Mouse (Mus musculus): Measurements from ENCODE around the gene Thap11. TPM values are rescaled to one million over a fixed set of nuclear protein-coding genes. Genes with fewer than 3 reads are reported as not detected.

The Thap11 gene
- total RNA-seq, 2 experiments from 2014 or later: 20.4 to 36.8 TPM

DNA sequence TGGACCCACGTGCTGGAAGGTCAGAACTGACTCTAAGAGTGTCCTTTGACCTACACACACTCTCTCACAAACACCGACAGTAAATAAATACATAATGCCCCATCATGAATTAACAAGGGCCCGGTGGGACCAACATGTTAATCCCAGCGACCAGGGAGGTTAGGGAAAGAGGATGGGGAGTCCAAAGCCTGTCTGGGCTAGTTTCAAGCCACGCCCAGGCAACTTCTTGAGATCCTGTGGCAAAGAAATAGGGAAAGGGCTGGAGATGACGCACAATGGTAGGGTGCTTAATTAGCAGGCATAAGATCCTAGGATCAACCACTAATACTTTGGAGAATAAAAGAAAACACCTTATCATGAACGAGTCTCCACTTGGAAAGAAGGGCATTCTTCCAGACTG, 4.3 kb upstream of the Thap11 start:
- ATAC-seq (replicated peaks; ENCODE audit: poor library complexity, severe bottlenecking): no peak

DNA sequence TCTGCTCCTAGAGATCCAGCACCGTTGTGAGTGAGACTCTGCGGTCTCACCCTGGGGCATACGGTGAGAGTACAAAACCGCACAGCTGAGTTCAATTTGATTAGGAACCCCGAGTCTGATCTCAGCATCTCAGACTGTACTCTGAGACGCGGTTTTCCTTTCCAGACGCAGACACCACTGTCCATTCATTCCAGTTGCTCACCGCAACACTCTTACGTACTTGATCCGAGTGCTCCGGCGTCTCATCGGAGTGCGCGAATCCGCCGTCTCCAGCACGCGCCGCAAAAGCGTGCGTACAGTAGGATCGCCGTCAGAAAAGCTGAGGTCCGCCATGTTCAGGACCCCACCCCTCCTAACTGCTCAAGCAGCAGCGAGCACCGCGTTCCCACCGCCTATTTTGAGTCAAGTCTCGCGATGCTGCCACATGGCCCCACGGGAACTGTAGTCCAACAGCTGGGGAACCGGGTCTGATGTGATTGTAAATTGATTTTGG, 3.2 kb upstream of the Thap11 start:
- peak; percentile 83 for ATAC-seq (replicated peaks; ENCODE audit: poor library complexity, severe bottlenecking)

DNA sequence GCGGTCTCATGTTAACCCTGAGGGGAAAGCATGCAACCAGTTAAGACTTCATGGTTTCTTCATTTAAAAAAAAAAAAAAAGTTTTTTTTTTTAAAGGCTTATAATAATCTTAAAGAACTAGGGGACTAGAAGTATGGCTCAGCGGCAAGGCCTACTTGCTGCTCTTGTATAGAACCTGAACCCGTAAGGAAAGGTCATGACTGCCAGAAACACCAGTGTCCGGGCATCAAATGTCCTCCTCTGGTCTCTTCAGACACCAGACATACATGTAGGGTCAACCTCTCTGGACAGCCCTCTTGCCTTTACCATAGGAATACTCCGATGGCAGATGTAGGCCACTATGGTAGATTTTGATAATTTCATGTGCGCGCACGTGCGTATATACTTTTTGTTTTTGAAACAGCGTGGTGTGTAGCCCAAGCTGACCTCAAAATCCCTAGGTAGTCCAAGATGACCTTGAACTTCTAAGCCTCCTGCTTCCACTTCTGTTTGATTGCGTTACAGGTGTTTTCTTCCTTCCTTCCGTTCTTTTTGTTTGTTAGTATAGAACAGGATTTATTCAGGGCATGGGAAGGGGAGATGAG, 2.7 kb upstream of the Thap11 start:
- no peak for ATAC-seq (replicated peaks; ENCODE audit: poor library complexity, severe bottlenecking)

DNA sequence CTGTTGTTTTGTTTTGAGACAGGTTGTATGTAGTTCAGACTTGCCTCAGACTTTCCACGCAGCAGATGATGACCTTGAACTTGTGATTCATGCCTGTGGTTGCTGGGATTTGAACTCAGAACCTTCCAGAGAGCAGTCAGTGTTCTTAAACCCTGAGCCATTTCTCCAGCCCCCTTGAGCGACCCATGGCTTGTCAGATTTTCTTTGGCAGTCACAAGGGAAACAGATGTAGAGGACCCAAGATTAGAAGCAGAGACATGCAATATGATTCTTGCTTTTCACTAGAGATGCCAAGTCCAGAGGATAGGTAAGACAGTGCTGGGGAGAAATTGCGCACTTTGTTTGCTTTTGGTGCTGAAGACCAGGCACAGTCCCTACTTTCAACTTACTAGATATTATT, 1.8 kb upstream of the Thap11 start, which contains the start of gene Cenpt:
Gene Cenpt, minus strand, starts transcription at position 101 of the 400 bp plus-strand sequence.
- no peak for ATAC-seq (replicated peaks; ENCODE audit: poor library complexity, severe bottlenecking)

DNA sequence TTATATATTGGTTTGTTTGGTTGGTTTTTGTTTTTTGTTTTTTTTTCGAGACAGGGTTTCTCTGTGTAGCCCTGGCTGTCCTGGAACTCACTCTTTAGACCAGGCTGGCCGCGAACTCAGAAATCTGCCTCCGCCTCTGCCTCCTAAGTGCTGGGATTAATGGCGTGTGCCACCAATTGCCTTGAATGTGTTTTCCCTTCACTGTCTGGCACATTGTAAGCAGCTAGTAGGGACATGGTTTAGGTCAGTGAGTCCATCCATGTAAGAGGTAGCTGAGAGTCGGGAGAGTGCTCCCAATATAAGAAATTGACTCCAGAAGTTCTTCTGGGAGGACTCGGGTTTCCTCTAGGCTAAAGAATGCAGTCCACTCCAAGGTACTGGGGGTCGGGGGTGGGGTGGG, 629 bp upstream of the Thap11 start:
- no peak for ATAC-seq (replicated peaks; ENCODE audit: poor library complexity, severe bottlenecking)

DNA sequence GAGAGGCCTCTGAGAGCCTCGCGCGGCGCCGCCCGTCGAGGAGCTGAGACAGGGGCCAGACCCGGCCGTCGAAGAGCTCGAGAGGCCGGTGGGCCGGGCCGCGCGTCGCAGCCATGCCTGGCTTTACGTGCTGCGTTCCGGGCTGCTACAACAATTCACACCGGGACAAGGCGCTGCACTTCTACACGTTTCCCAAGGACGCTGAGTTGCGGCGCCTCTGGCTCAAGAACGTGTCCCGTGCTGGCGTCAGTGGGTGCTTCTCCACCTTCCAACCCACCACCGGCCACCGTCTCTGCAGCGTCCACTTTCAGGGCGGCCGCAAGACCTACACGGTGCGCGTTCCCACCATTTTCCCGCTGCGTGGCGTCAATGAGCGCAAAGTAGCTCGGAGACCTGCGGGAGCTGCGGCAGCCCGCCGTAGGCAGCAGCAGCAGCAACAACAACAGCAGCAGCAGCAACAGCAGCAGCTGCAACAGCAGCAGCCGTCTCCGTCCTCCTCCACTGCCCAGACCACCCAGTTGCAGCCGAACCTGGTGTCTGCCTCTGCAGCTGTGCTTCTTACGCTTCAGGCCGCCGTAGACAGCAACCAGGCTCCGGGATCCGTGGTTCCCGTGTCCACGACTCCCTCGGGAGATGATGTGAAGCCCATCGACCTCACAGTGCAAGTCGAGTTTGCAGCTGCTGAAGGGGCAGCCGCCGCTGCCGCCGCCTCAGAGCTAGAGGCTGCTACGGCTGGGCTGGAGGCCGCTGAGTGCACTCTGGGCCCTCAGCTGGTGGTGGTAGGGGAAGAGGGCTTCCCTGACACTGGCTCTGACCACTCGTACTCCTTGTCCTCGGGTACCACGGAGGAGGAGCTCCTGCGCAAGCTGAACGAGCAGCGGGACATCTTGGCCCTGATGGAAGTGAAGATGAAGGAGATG, 576 bp downstream of the Thap11 start:
- ATAC-seq (replicated peaks; ENCODE audit: poor library complexity, severe bottlenecking): no peak

DNA sequence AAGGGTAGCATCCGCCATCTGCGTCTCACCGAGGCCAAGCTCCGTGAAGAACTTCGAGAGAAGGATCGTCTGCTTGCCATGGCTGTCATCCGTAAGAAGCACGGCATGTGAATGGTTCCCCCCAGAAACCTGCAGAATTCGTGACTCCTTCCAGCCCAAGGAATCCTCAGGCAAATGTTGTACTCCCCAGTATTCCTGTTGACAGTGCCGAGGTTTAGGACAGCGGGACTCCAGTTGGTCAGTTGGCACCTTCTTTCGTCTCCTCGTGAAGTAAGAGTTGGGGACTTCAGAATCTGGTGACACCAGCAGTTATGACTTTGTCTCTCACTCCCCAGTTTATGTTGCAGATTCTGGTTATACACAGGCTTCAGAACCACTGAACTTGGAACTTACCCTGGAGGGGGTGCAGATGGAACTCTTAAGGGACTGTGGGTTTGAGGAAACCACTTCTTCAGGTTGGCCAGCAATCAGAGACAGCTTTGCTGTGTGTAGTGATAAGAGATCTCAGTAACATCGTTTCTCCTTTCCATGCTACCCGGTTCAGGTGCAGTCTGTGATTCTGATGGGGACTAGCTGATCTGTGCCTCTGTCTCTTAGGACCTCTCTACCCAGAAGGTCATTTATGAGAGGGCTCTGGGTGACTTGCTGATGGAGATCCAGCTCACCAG, 1.4 kb downstream of the Thap11 start:
- ATAC-seq (replicated peaks; ENCODE audit: poor library complexity, severe bottlenecking): no peak

DNA sequence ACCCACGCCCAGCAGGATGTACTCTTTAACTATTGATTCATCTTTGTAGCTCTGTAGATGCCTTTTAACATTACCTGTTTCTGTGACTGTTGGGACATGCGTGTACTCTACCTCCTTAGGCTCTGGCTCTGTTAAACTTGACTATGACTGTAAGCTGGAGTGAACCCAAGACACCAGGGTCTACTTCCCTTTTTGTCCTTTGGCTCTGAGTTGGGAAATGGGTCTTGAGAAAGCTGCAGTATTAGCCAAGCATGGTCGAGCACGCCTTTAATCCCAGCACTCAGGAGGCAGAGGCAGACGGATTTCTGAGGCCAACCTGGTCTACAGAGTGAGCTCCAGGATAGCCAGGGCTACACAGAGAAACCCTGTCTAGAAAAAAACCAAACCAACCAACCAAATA, 3.6 kb downstream of the Thap11 start:
- peak; percentile 48 for ATAC-seq (replicated peaks; ENCODE audit: poor library complexity, severe bottlenecking)

DNA sequence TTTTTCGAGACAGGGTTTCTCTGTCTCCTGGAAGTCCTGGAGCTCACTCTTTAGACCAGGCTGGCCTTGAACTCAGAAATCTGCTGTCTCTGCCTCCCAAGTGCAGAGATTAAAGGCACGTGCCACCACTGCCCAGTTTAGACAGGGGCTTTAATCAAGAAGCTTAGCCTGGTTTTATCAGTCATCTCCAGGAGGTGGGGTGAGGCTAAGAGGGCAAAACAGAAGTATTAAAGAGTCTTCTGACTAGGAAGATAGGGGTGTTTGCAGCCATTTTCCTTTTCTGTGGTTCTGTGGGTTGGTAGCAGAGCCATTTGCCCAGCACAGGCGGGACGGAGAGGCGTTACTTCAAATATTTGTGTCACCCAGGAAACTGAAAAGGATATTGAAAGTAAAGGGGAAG, 4.4 kb downstream of the Thap11 start:
- ATAC-seq (replicated peaks; ENCODE audit: poor library complexity, severe bottlenecking): no peak

DNA sequence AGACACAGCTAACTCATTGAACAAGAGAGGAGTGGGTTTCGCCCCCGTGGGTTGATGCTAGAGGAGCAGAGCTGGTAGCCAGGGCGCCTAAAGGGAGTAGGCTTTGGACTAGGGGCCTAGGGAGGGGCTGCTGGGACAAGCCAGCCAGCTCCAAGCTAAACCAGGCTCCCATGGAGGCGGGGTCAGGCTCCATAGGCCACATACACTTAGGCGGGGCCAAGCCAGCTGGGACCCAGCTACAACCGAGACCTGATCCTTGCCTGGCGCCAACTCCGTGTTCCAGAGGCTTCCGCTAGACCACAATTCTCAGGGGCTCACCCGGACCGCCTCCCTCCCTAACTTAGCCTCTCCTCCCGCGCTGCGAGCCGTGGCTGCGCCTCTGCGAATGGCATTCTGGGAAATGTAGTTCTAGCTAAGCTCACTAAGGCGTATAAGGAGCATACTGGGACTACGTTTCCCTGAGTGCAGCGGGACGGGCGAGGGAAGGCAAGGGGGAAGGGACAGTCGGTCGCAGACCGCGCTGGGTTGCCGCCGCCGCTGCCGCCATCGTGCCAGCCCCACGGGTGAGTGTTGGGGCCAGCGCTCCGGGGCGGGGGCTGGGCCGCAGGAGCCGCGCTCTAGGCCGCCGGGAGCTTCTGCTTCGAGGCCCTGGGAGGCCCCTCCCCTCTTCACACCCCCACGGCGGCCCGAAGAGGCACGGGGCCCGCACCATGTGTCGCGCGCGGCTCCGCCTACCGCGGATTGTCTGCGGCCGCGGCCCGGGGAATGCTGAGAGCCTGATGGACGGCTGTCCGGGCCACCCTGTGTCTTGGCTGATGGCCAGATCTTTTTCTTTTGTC, 5.4 kb downstream of the Thap11 start, which contains the start of gene Nutf2:
Gene Nutf2, plus strand, starts transcription at position 438 of the 839 bp plus-strand sequence.
- ATAC-seq (replicated peaks; ENCODE audit: poor library complexity, severe bottlenecking): peak; percentile 85

DNA sequence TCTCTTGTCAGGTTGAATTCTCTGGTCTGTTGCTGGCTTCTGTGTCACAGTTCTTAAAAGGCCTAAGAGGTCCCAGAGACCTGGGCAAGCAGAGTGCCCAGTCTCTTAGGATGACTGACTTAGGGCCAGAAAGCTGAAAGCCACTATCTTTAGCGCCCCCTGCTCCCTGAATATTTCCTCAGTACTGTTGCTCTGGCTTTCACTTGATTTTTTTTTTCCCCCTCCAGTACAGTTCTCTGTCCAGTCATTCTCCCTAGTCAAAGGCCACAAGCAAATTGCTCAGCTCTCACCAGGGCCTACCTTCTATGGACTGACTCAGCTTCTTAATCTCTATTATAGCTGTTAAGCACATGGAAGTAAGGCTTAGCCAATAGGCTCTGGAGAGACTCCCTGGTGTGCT, 7.0 kb downstream of the Thap11 start:
- ATAC-seq (replicated peaks; ENCODE audit: poor library complexity, severe bottlenecking): no peak

DNA sequence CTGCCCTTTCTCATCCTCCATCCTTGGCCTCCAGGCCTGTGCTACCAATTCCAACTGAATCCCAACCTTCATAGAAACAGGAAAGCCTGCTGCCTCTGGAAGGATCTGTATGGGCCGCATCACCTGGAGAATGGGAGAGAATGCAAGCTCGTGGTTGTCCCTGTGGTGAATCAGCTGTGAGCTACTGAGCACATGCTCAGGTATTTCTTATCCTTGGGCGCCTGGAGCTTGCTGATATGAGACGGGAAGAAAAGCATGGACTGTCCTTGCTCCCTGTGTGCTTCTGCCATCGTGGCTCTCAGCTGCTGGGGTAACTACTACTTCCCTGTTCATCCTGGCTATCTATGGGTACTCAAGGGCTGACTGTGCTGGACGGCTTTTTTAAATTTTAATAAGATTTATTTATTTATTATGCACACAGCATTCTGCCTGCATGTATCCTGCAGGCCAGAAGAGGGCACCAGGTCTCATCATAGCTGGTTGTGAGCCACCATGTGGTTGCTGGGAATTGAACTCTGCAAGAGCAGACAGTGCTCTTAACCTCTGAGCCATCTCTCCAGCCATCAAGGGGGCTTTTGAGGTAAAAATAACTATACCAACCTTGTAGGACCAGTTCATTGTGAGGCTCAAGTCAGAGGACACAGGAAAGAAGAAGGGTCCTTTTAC, 11.6 kb downstream of the Thap11 start:
- no peak for ATAC-seq (replicated peaks; ENCODE audit: poor library complexity, severe bottlenecking)

DNA sequence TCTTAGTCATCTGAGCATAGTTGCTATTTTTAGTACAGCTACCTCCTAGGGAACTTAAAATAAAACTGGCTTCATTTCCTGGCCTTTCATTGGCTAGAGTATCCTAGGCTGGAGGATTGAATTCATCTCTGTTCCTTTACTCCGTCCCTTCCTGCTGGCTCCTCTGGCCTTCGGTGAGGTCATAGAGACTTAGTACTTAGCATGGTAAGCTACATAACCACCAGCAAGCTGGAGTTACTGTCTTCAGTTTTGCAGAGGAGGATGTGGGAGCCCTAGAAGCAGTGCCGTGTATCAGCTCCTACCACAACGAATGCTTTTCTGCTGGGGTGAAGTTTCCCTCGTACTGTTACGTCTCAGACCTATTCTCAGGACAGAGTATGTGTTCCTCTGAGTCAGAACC, 19.4 kb downstream of the Thap11 start:
- no peak for ATAC-seq (replicated peaks; ENCODE audit: poor library complexity, severe bottlenecking)

DNA sequence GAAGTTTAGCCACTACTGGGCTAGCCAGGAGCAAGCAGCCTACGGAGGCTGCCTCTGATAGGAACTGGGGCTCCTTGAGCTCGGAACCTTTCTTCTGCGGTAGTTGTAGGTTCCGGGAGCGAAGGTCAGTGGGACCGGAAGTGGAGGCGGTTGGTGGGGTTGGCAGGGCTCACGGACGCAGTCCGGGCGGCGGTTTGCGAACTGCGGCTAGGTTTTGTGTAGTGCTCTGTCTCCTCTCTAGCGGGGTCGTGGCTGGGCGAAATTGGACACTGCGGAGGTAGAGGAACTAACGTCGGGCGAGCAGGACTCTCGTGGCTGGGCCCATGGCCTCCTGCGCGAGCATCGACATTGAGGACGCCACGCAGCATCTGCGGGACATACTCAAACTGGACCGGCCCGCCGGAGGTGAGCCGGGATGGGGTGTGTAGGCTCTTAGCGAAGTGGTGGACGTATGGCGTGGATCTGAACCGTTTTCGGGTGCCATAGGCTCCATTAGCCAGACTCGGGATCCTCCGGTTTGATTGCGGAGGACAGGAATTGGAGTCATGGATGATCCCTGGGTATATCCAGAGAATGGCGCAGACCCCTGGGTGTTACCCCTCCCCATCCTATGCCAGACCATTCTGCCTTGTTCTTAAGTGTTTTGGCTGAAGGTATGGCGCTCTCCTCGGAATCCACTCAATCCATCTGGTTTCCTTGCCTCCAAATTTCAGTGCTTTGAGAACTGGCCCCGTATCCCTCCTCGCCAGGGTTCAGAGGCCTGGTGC, 26.0 kb downstream of the Thap11 start, which contains the start of gene Edc4:
Gene Edc4, plus strand, starts transcription at position 128 of the 767 bp plus-strand sequence.
- peak; percentile 98 for ATAC-seq (replicated peaks; ENCODE audit: poor library complexity, severe bottlenecking)

DNA sequence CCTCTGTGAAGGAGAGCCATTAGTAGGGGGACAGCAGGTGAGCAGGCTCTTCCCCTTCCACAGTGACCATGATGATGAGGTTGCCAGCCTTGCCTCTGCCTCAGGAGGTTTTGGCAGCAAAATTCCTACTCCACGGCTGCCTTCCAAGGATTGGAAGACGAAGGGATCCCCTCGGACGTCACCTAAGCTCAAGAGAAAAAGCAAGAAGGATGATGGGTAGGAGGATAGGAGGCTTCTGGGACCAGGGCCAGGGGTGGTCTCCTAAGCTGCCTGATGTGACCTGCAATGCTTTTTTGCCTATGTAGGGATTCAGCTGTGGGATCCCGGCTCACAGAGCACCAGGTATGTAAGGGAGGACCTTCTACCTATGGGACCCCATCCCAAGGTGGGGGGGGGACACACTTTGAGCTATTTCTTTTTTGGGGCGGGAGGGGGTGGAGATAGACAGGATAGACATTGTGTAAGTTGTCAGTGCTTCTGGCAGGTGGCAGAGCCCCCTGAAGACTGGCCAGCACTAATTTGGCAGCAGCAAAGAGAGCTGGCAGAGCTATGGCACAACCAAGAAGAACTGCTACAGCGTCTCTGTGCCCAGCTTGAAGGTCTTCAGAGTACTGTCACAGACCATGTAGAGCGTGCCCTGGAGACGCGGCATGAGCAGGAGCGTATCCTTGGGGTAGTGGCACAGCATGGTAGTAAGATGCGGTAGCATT, 35.0 kb downstream of the Thap11 start:
- no peak for ATAC-seq (replicated peaks; ENCODE audit: poor library complexity, severe bottlenecking)

DNA sequence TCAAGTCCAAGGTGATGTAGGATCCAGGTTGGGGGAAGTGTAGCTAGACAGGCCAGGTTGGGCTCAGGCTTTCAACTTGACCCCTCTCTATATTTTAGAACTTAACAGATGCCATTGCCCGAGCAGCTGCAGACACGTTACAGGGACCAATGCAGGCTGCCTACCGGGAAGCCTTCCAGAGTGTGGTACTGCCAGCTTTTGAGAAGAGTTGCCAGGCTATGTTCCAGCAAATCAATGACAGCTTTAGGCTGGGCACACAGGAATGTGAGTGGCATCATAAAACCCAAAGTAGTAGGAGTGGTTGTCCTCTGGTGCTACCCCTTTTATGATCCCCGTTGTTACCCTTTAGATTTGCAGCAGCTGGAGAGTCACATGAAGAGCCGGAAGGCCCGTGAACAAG, 35.9 kb downstream of the Thap11 start:
- no peak for ATAC-seq (replicated peaks; ENCODE audit: poor library complexity, severe bottlenecking)

DNA sequence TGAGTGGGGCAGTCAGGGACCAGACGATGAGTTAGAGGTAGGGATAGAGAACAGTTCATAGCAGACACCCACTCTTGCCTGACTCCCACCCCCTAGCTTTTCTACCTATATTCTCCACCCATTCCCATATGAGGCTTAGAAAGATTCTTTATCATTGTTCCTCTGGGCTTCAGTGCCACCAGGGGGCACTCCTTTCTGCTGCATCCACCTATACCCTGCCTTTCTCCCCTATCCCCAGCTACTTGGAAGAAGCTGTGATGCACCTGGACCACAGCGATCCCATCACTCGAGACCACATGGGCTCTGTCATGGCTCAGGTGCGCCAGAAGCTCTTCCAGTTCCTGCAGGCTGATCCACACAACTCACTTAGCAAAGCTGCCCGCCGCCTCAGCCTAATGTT, 37.5 kb downstream of the Thap11 start:
- ATAC-seq (replicated peaks; ENCODE audit: poor library complexity, severe bottlenecking): peak; percentile 40

DNA sequence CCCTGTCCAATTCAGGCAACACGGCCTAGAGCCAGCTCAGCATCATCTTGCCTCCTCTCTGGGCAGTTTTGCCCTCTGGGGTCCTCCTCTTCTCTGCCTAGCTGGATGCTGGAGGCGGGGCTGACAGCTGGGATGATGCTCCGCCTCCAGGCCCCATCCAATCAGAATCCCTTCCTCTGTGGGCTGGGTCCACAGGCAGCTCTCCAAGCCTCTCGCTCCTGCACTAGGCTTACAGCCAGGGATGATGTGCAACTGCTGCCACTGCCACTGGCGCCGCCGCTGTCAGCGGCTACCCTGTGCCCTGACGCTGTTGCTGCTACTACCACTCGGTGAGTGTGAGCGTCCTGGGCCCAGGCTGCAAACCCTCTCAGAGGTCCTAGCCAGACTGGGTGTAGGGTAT, 38.4 kb downstream of the Thap11 start, which contains the start of gene Nrn1l:
Gene Nrn1l, plus strand, starts transcription at position 229 of the 400 bp plus-strand sequence.
- peak; percentile 82 for ATAC-seq (replicated peaks; ENCODE audit: poor library complexity, severe bottlenecking)

Measured in granulocyte monocyte progenitor cell, adult 5-6 weeks (primary cell).